ENCODE assay signal across 9 mouse cellular contexts in genomic region chr8:127065791-127066190, GRCm38 (mm10). TPM values are rescaled to one million over a fixed set of nuclear protein-coding genes. Genes with fewer than 3 reads are reported as not detected.
DNase-seq lines count a peak whose midpoint lies in the region; ATAC-seq and TF ChIP-seq lines count a peak whose summit lies in the region.
"Had no signal": no experiment of that assay in that cellular context is flagged by ENCODE, and none has a peak within 500 bp of the region (broad histone marks: within the 10 kb centered on the region; RNA-seq: fewer than 3 reads in every experiment).

No protein-coding gene starts in this region.

- WGBS in kidney, postnatal 0 days, result 37% methylated on average over 1 of the region's 1 CpGs
- 71% methylated on average over 1 of the region's 1 CpGs for WGBS in forebrain, postnatal 0 days
- WGBS in liver, embryonic 11.5 days, result 67% methylated on average over 1 of the region's 1 CpGs
- whole genome bisulfite sequencing in neural tube, embryonic 15.5 days, result 71% methylated on average over 1 of the region's 1 CpGs

- H3K27ac ChIP-seq in kidney, postnatal 0 days, result no peak overlapping the region
- H3K27ac ChIP-seq in forebrain, postnatal 0 days (ENCODE audit: low read depth, low read length), result no peak overlapping the region
- H3K27ac ChIP-seq in liver, embryonic 11.5 days (ENCODE audit: low read depth, low read length), result no peak overlapping the region
- no peak overlapping the region for H3K27ac ChIP-seq in neural tube, embryonic 15.5 days (replicated peaks)

- no peaks in the 10 kb centered on the region for H3K27me3 ChIP-seq in kidney, postnatal 0 days (ENCODE audit: insufficient read depth, low read length)
- H3K27me3 ChIP-seq in forebrain, postnatal 0 days (ENCODE audit: insufficient read depth, low read length), result no peaks in the 10 kb centered on the region
- peaks cover 41% of the 10 kb centered on the region for H3K27me3 ChIP-seq in liver, embryonic 11.5 days (replicated peaks; ENCODE audit: control insufficient read depth, insufficient read depth, low read length)
- no peaks in the 10 kb centered on the region for H3K27me3 ChIP-seq in neural tube, embryonic 15.5 days (replicated peaks)

- H3K4me1 ChIP-seq in kidney, postnatal 0 days (replicated peaks; ENCODE audit: insufficient read depth, low read length), result peaks cover 16% of the 10 kb centered on the region; the same call in 1 of the 2 replicates
- peaks cover 17% of the 10 kb centered on the region; the same call in 1 of the 2 replicates for H3K4me1 ChIP-seq in forebrain, postnatal 0 days (ENCODE audit: insufficient read depth)
- peaks cover 4% of the 10 kb centered on the region for H3K4me1 ChIP-seq in liver, embryonic 11.5 days (replicated peaks; ENCODE audit: control insufficient read depth, insufficient read depth, low read length)
- H3K4me1 ChIP-seq in neural tube, embryonic 15.5 days, result peaks cover 44% of the 10 kb centered on the region

- H3K36me3 ChIP-seq in kidney, postnatal 0 days (ENCODE audit: insufficient read depth, low read length), result no peaks in the 10 kb centered on the region
- no peaks in the 10 kb centered on the region for H3K36me3 ChIP-seq in forebrain, postnatal 0 days (ENCODE audit: insufficient read depth)
- H3K36me3 ChIP-seq in liver, embryonic 11.5 days (ENCODE audit: control insufficient read depth, insufficient read depth, low read length), result no peaks in the 10 kb centered on the region
- no peaks in the 10 kb centered on the region for H3K36me3 ChIP-seq in neural tube, embryonic 15.5 days

- H3K4me3 ChIP-seq in kidney, postnatal 0 days (replicated peaks; ENCODE audit: low read depth, low read length), result peak overlapping the region; percentile 86
- H3K4me3 ChIP-seq in forebrain, postnatal 0 days (ENCODE audit: low read depth, low read length), result peak overlapping the region; percentile 95; the same call in 1 of the 2 replicates
- H3K4me3 ChIP-seq in liver, embryonic 11.5 days (ENCODE audit: low read depth, low read length), result no peak overlapping the region
- H3K4me3 ChIP-seq in neural tube, embryonic 15.5 days (replicated peaks), result peak overlapping the region; percentile 80

- no peaks in the 10 kb centered on the region for H3K9me3 ChIP-seq in kidney, postnatal 0 days (replicated peaks; ENCODE audit: low read length)
- no peaks in the 10 kb centered on the region for H3K9me3 ChIP-seq in forebrain, postnatal 0 days (ENCODE audit: low read length)
- H3K9me3 ChIP-seq in liver, embryonic 11.5 days (ENCODE audit: control insufficient read depth, low read length), result no peaks in the 10 kb centered on the region
- no peaks in the 10 kb centered on the region for H3K9me3 ChIP-seq in neural tube, embryonic 15.5 days (replicated peaks)

- peak overlapping the region; percentile 71 for H3K4me2 ChIP-seq in kidney, postnatal 0 days (ENCODE audit: low read length)
- peak overlapping the region; percentile 84 for H3K4me2 ChIP-seq in forebrain, postnatal 0 days (ENCODE audit: low read depth)
- H3K4me2 ChIP-seq in liver, embryonic 11.5 days, result peak overlapping the region; percentile 75
- peak overlapping the region; percentile 64 for H3K4me2 ChIP-seq in neural tube, embryonic 15.5 days

- no peak for TF ChIP-seq CTCF in kidney, postnatal 0 days (IDR thresholded peaks at IDR 0.05; ENCODE audit: low read depth)
- TF ChIP-seq CTCF in forebrain, postnatal 0 days (IDR thresholded peaks at IDR 0.05; ENCODE audit: low read depth), result no peak

- ATAC-seq in kidney, postnatal 0 days (replicated peaks; ENCODE audit: low FRiP score, low read depth), result no peak
- ATAC-seq in forebrain, postnatal 0 days, result no peak
- no peak for ATAC-seq in liver, embryonic 11.5 days (replicated peaks; ENCODE audit: low FRiP score)
- ATAC-seq in neural tube, embryonic 15.5 days (ENCODE audit: low FRiP score), result no peak

- no peak overlapping the region for H3K9ac ChIP-seq in kidney, postnatal 0 days (ENCODE audit: low read depth, low read length)
- no peak overlapping the region for H3K9ac ChIP-seq in forebrain, postnatal 0 days
- H3K9ac ChIP-seq in liver, embryonic 11.5 days (ENCODE audit: low read depth, low read length), result no peak overlapping the region
- no peak overlapping the region; the same call in 1 of the 2 replicates for H3K9ac ChIP-seq in neural tube, embryonic 15.5 days (replicated peaks)

- no peak for DNase-seq in kidney, postnatal 0 days (ENCODE audit: low spot score)
- no peak for DNase-seq in kidney, adult 18-20 months
- no peak for DNase-seq in forebrain, postnatal 0 days
- DNase-seq in liver, embryonic 11.5 days (ENCODE audit: low spot score), result no peak
- DNase-seq in right cerebral cortex, postnatal 10 days (ENCODE audit: low spot score in 2 of 2), result no peak
- no peak for DNase-seq in left cerebral cortex, postnatal 10 days (ENCODE audit: extremely low spot score in 1 of 2, low spot score in 2 of 2)
- no peak for DNase-seq in lung, postnatal 14 days
- DNase-seq: cerebellum, adult 9-10 months had no signal

- intact Hi-C loops in left cerebral cortex, postnatal 10 days (cut with DNase I), result no loop called here

RNA-seq across cellular contexts. Expression of gene Pard3, which starts 2.1 kb away (rescaled TPM):
- 23.1 and 23.2 TPM in 2 replicates for polyA plus RNA-seq in kidney, postnatal 0 days (2015; fragmentation: Nextera tagmentation; extraction: Ambion mirVana)
- 21.6 and 31.0 TPM in 2 replicates for total RNA-seq in forebrain, postnatal 0 days (2014; rRNA removed)
- polyA plus RNA-seq in forebrain, postnatal 0 days (2015; fragmentation: Nextera tagmentation; extraction: Ambion mirVana), result 7.5 and 11.4 TPM in 2 replicates
- polyA plus RNA-seq in liver, embryonic 11.5 days (2014; fragmentation: Nextera tagmentation; extraction: Ambion mirVana), result 12.5 and 14.5 TPM in 2 replicates
- 16.1 and 17.0 TPM in 2 replicates for polyA plus RNA-seq in neural tube, embryonic 15.5 days (2015; fragmentation: Nextera tagmentation; extraction: Ambion mirVana)
- total RNA-seq in left cerebral cortex, postnatal 10 days (2021), result 10 to 100 TPM; 11.6 to 15.1 TPM
